Mouse (Mus musculus) midbrain, embryonic 16.5 days (tissue): ENCODE data around the gene Camkmt. TPM values are rescaled to one million over a fixed set of nuclear protein-coding genes. Genes with fewer than 3 reads are reported as not detected.

Source experiments
- ATAC-seq: fragments of 200-750 bp; cut with Nextera tagmentation; 2 replicates; pipeline ENCODE4 v1.8.0; 2017; ENCODE audit warnings: moderate TSS enrichment
- H3K27ac ChIP-seq: fragments of 300-500 bp; sonication (generic); 2 replicates; pipeline ENCODE4 v1.5.1; 2014; ENCODE audit warnings: mild to moderate bottlenecking, low read length, mixed read lengths
- H3K27me3 ChIP-seq: fragments of 300-500 bp; sonication (generic); 2 replicates; pipeline ENCODE4 v1.6.1; 2014; ENCODE audit warnings: low read depth, low read length, mixed read lengths; ENCODE audit not compliant: control insufficient read depth, insufficient read depth
- H3K36me3 ChIP-seq: fragments of 300-500 bp; sonication (generic); 2 replicates; pipeline ENCODE4 v1.6.1; 2014; ENCODE audit warnings: mild to moderate bottlenecking, low read length, moderate library complexity, mixed read lengths; ENCODE audit not compliant: control insufficient read depth, insufficient read depth
- H3K4me1 ChIP-seq: fragments of 300-500 bp; sonication (generic); 2 replicates; pipeline ENCODE4 v1.6.1; 2014; ENCODE audit warnings: mild to moderate bottlenecking, low read length, mixed read lengths; ENCODE audit not compliant: control insufficient read depth, insufficient read depth
- H3K4me2 ChIP-seq: fragments of 300-500 bp; sonication (generic); 2 replicates; pipeline ENCODE4 v1.6.1; 2014; ENCODE audit warnings: mild to moderate bottlenecking, low read length, mixed read lengths
- H3K4me3 ChIP-seq: fragments of 300-500 bp; sonication (generic); 2 replicates; pipeline ENCODE4 v1.5.1; 2014; ENCODE audit warnings: low read depth, mild to moderate bottlenecking, low read length, moderate library complexity, mixed read lengths
- H3K9ac ChIP-seq: fragments of 300-500 bp; sonication (generic); 2 replicates; pipeline ENCODE4 v1.6.1; 2014; ENCODE audit warnings: low read depth, low read length, mixed read lengths
- H3K9me3 ChIP-seq: fragments of 300-500 bp; sonication (generic); replicated peaks from 2 replicates; pipeline ENCODE4 v1.6.1; 2014; ENCODE audit warnings: mild to moderate bottlenecking, low read length, mixed read lengths; ENCODE audit not compliant: control insufficient read depth, poor library complexity, severe bottlenecking
- WGBS: fragments of 180-500 bp; shearing (Covaris S2); extraction: QIAGEN DNeasy Blood & Tissue Kit; methylation state at CpG from one replicate; pipeline ENCODE4 v1.1.7; 2014; 5-methylcytosine and 5-hydroxymethylcytosine counted together
- polyA plus RNA-seq: library from polyadenylated mRNA; unstranded; fragments of >200 nt; fragmentation: Nextera tagmentation; extraction: Ambion mirVana; gene quantifications from 2 replicates; pipeline ENCODE4 v1.2.1, GENCODE M21; 2015

Camkmt gene
- polyA plus RNA-seq, result 23.2 and 26.5 TPM in 2 replicates

DNA sequence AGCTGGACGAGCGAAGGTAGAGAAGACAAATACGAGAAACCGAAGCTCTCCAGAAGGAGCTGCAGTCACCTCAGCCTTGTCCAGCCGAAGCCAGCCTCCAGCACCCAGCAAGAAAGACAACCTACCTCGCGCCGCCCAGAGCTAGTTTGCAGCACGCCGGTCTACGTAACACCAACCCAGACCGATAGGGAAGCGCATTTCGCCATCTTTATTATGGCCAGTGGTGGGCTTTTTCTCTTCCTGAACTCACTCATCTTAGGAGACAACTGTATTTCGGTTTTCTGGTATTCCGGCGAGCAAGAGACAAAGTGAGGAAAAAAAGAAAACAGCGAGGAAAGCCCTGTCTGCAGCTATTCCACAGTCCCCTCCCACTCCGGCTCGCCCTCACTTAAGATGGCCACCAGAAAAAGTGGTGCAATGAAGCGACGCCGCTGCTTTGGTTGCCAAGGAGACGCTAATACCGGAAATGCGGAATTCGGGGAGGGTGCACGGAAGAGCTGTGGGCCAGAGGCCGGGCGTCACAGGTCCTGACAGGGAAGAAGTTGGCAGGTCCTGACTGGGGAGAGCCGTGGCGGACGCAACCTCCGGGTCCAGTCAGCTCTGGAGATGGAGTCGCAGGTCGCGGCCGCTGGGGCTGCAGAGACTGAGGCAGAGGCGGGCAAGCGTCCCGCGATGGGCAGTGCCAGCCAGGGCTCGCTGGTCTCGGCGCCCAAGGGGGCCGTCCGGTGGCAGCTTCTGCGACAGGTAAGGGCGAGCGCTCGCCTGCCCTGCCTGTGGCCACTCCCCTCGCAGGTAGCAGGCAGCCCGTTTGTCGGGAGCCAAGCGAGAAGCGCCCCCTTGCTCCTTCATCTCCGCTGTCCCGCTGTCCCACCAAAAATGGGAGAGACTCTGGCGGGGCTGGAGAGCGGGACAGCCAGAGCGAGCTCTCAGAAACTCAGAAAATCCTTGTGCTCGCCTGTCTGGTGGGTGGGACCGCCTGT is at the start of gene Camkmt, which contains the start of gene Prepl:
TSS of gene Camkmt (plus strand) at position 433 of the 980 bp plus-strand sequence.
TSS of gene Prepl (minus strand) at position 122 of the 980 bp plus-strand sequence.
- Histone ChIP-seq H3K36me3 (no peaks in the 10 kb centered on the region), H3K4me3 (peak within 1 kb of the TSS; percentile 82), H3K9ac (peak within 1 kb of the TSS; percentile 80), H3K27me3 (no peaks in the 10 kb centered on the region), H3K4me1 (peaks cover 18% of the 10 kb centered on the region), H3K4me2 (peak within 1 kb of the TSS; percentile 68), H3K9me3 (no peaks in the 10 kb centered on the region), H3K27ac (peak within 1 kb of the TSS; percentile 94)
- ATAC-seq, result peak; percentile 99
- under 1% methylated on average over 63 of the region's 63 CpGs for WGBS

DNA sequence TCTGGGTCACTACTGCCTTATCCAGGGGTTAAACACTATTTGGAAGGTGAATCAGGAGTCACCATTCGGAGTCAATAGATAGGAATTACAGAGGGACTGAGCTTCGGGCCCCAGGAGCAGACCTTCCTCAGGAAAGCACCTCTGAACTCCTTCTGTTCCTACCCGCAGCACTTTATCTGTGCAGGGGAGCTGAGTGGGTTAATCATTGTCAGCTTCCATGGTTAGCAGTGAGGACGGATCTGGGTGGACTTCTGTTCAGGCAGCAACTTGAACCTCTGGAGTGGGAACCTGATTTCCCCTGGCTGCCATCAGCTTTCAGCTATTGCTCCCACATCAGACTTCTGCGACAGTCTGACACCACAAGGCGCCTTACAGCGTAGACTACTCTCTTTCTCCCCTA is 49.4 kb upstream of the Camkmt start:
- Histone ChIP-seq H3K9ac (no peak overlapping the region), H3K27ac (no peak overlapping the region)

DNA sequence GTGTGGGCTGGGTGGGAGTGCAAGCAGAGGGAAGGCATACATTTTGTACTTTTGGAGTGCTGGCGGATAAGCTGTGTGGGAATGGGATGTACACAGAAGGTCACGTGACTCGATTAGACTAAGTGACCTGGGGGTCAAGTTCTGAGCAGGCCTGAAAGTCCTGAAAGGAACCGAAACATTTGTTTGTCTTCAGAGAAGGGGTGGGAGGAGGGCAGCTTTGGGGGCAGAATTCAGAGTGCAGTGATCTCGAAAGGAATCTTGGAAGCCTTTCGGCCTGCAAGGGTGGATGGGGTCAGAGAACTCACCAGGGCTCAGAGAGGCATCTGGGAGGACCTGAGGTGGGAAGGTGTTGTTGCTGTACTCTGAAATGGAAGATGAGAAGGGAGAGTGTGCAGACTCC is 47.9 kb upstream of the Camkmt start:
- no peaks in the 10 kb centered on the region for H3K9me3 ChIP-seq
- H3K9ac ChIP-seq, result no peak overlapping the region
- WGBS, result 67% methylated on average over 6 of the region's 6 CpGs
- H3K4me3 ChIP-seq, result no peak overlapping the region
- no peak overlapping the region for H3K27ac ChIP-seq
- ATAC-seq, result no peak
- no peaks in the 10 kb centered on the region for H3K27me3 ChIP-seq
- H3K36me3 ChIP-seq, result no peaks in the 10 kb centered on the region
- no peaks in the 10 kb centered on the region for H3K4me1 ChIP-seq
- H3K4me2 ChIP-seq, result no peak overlapping the region

More for the DNA sequence above, 49.4 kb upstream of the Camkmt start:
- 84% methylated on average over 7 of the region's 7 CpGs for WGBS
- Histone ChIP-seq H3K27me3 (no peaks in the 10 kb centered on the region), H3K4me3 (no peak overlapping the region), H3K9me3 (no peaks in the 10 kb centered on the region), H3K4me2 (no peak overlapping the region), H3K36me3 (no peaks in the 10 kb centered on the region), H3K4me1 (no peaks in the 10 kb centered on the region)
- no peak for ATAC-seq

DNA sequence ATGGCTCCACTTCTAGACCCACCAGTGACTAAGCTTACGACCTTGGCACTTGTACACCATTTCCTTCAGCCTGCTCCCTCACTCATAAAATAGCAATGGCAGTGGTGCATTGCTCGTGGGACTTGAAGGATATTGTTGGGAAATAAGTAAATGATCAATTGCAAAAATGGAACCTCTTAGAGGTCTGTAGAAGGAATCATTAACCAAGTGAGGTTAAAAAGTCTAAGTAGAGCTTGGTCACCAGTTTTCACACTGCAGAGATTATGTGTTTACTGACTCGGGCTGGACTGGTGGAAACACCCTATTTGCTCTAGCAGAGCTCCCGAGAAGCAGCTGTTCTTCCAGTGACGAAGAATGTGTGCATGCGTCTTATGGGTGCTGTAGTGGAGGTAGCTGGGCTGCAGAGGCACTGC is 46.9 kb upstream of the Camkmt start:
- no peak for ATAC-seq
- Histone ChIP-seq H3K9me3 (no peaks in the 10 kb centered on the region), H3K27me3 (no peaks in the 10 kb centered on the region), H3K9ac (no peak overlapping the region), H3K4me2 (no peak overlapping the region), H3K36me3 (no peaks in the 10 kb centered on the region), H3K4me1 (no peaks in the 10 kb centered on the region), H3K27ac (no peak overlapping the region), H3K4me3 (no peak overlapping the region)
- 86% methylated on average over 6 of the region's 6 CpGs for whole genome bisulfite sequencing

DNA sequence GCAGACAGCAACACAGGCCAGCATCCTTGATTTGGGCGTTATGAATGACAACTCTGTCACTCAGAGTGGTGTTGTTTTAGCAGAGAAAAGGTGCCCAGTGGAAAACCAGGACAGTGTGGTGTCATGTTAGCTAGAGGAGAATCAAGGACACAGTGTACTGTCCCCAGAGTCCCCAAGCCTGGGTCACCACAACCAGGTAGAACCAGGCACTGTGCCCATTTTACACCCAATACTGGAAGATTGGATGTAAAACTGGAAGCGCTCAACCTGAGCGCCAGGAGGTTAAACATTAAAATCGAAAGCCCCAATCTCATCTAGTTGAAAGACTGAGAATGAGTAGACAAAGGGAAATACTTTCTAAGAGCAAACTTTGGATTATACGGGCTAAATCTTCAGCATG is 45.9 kb upstream of the Camkmt start:
- H3K9ac ChIP-seq, result no peak overlapping the region
- no peak overlapping the region for H3K4me3 ChIP-seq
- no peak for ATAC-seq
- H3K27ac ChIP-seq, result no peak overlapping the region
- 90% methylated on average over 5 of the region's 5 CpGs for WGBS
- no peak overlapping the region for H3K4me2 ChIP-seq
- no peaks in the 10 kb centered on the region for H3K4me1 ChIP-seq
- H3K9me3 ChIP-seq, result no peaks in the 10 kb centered on the region
- H3K36me3 ChIP-seq, result no peaks in the 10 kb centered on the region
- no peaks in the 10 kb centered on the region for H3K27me3 ChIP-seq

DNA sequence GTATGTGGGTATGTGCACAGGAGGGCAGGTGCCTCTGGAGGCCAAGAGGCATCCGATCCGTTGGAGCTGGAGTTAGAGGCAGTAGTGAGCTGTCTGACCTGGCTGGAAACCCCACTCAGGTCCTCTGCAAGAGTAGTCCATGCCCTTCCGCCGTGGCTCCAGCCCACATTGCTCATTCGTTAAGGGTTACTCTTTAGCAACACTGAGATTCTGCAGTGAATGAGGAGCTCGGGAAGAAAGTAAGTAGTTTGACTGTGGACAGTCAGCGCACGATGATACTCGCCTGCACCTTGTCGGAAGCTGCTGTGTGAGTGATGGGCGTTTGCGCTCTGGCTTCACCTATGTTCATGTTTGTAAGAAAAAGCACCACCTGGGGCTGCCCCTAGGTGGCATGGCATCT is 45.2 kb upstream of the Camkmt start:
- no peak for ATAC-seq
- H3K9me3 ChIP-seq, result no peaks in the 10 kb centered on the region
- no peaks in the 10 kb centered on the region for H3K27me3 ChIP-seq
- no peak overlapping the region for H3K4me2 ChIP-seq
- no peak overlapping the region for H3K9ac ChIP-seq
- no peaks in the 10 kb centered on the region for H3K4me1 ChIP-seq
- no peak overlapping the region for H3K4me3 ChIP-seq
- no peak overlapping the region for H3K27ac ChIP-seq
- 89% methylated on average over 12 of the region's 12 CpGs for WGBS
- no peaks in the 10 kb centered on the region for H3K36me3 ChIP-seq

DNA sequence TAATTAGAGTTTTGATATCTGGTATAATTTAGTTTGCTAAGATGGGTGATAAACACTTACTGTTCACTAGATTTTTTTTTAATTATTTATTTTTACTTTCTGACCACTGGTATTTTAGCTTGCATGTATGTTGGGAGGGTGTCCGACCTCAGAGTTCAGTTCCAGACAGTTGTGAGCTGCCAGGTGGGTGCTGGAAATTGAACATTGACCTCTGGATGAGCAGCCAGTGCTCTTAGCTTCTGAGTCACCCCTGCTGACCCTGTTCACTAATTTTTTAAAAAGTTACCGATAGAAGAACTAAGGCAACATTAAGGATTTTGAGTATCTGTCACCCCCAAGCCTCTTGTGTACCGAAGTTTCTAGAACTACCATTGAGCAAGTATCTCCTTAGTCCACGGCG is 42.0 kb upstream of the Camkmt start:
- Histone ChIP-seq H3K4me2 (no peak overlapping the region), H3K27ac (no peak overlapping the region), H3K9ac (no peak overlapping the region), H3K36me3 (no peaks in the 10 kb centered on the region), H3K27me3 (no peaks in the 10 kb centered on the region), H3K4me1 (no peaks in the 10 kb centered on the region), H3K9me3 (no peaks in the 10 kb centered on the region), H3K4me3 (no peak overlapping the region)
- 93% methylated on average over 5 of the region's 5 CpGs for WGBS
- no peak for ATAC-seq

DNA sequence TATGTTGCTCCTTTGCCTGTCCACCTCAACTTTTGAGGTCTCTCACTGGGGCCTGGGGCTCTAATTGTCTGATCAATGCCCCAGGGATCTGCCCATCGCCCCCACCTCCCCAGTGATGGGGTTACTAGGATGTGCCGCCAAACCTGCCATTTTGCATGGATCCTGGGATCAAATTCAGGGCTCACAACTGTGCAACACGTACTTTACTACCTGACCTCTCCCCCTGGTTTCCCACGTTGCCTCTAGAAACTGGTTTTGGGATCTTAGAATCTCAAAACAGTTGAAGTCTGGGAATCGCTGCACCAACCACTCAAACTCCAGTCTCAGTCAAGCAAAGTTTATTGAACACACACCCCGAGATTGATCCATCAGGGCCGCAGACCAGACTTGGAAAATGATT is 32.1 kb upstream of the Camkmt start:
- Histone ChIP-seq H3K4me2 (no peak overlapping the region), H3K27me3 (no peaks in the 10 kb centered on the region), H3K4me3 (no peak overlapping the region), H3K9ac (no peak overlapping the region), H3K9me3 (no peaks in the 10 kb centered on the region), H3K4me1 (no peaks in the 10 kb centered on the region), H3K36me3 (peaks cover 3% of the 10 kb centered on the region; the same call in 1 of the 2 replicates), H3K27ac (no peak overlapping the region)
- 95% methylated on average over 7 of the region's 7 CpGs for WGBS
- ATAC-seq, result no peak

DNA sequence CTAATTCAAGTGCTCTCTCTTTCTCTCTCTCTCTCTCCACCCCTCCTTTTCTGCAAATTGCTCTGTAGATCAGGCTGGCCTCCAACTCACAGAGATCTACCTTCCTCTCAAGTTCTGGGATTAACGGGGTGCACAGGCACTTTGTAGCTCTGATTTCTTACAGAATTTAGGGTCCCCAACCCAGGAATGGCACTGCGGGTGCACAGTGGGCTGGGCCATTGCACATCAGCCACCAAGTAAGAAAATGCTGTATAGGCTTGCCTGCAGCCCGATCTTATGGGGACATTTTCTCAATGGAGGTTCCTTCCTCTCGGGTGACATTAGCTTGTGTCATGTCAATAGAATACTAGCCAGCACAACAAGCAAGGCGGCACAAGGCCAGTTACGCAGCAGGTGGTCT is 31.2 kb upstream of the Camkmt start:
- no peak overlapping the region for H3K4me3 ChIP-seq
- peaks cover 11% of the 10 kb centered on the region; the same call in 1 of the 2 replicates for H3K36me3 ChIP-seq
- no peaks in the 10 kb centered on the region for H3K4me1 ChIP-seq
- no peak for ATAC-seq
- H3K9me3 ChIP-seq, result no peaks in the 10 kb centered on the region
- H3K9ac ChIP-seq, result no peak overlapping the region
- no peak overlapping the region for H3K4me2 ChIP-seq
- no peak overlapping the region for H3K27ac ChIP-seq
- 88% methylated on average over 6 of the region's 6 CpGs for WGBS
- no peaks in the 10 kb centered on the region for H3K27me3 ChIP-seq
